In the genomic region with DNA sequence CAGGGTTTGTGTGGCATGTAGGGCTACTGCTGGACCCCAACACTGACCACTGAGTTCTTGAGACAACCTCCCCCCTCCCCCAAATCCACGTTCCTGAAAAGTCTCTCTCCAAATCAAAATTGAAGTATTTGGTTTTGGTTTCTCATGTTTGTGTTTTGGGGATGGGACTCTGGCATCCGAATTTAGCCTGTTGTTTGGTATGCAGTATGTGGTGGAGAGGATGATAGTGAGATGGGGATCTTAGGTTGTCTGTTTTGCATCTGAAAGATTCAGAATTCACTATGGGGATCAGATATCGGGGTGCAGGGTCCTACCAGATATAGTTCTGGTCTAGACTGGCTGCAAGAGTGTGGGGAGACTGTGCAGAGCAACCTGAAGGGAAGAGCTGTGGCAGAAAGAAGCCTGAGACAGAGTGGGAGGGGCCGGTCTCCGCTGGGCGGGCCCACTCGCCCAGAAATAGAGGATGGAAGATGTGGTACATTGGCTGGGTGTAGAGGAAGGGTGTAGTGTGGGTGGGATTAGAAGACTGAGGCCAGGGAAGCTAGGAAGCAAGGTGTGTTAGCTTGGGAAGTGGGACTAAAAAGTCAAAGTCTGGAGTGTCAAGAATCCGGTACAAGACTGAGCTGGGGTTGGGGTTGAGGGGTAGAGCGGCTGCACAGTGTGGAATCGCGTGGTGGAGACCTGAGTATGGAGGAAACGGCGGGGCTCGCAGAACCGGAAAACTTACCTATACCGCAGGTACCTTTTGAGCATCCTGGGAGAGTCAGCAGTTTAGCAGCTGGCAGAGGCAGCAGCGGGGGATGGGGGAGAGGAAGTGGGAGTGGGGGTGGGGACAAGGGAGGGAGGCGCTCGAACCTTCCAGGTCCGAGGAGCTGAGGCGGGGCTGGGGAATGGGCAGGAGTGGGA, we compare ENCODE assay signal across 1 mouse cellular context.
TF ChIP-seq lines count a peak whose summit lies in the region.

A gene (plus strand): TSS at position 444 of the 906 bp plus-strand sequence.

TF ChIP-seq in CH12.LX, 34 proteins besides CTCF, POLR2A, EP300 and RAD21:
- peak; percentile 21 for TF ChIP-seq MXI1 (IDR thresholded peaks at IDR 0.05; ENCODE audit: low read depth, low read length)
- TF ChIP-seq HCFC1 (IDR thresholded peaks at IDR 0.05; ENCODE audit: low read depth, low read length) = peak; percentile 17; the same call in 1 of the 2 replicates
- 0 out of 2 replicates have a peak, but pooled peaks have one; percentile 44 for TF ChIP-seq NELFE (IDR thresholded peaks at IDR 0.05; ENCODE audit: low read depth, low read length)
- TF ChIP-seq SMC3 (IDR thresholded peaks at IDR 0.05; ENCODE audit: low read depth, low read length) = 0 out of 2 replicates have a peak, but pooled peaks have one; percentile 0
- TF ChIP-seq SIN3A (IDR thresholded peaks at IDR 0.05; ENCODE audit: low read length) = peak; percentile 46; the same call in 1 of the 2 replicates
- TF ChIP-seq JUND (conservative IDR thresholded peaks at IDR 0.05; ENCODE audit: low read depth, low read length) = no peak
- peak; percentile 78; the same call in 1 of the 2 replicates for TF ChIP-seq MAFK (IDR thresholded peaks at IDR 0.05; ENCODE audit: insufficient replicate concordance, low read length)
- TF ChIP-seq UBTF (IDR thresholded peaks at IDR 0.05; ENCODE audit: low read depth, low read length) = no peak
- peak; percentile 53; the same call in 1 of the 2 replicates for TF ChIP-seq TCF12 (IDR thresholded peaks at IDR 0.05; ENCODE audit: low read depth, low read length)
- no peak for TF ChIP-seq USF2 (conservative IDR thresholded peaks at IDR 0.05; ENCODE audit: low read depth, low read length)
- peak; percentile 20 for TF ChIP-seq MEF2A (IDR thresholded peaks at IDR 0.05; ENCODE audit: borderline replicate concordance, low read depth, low read length)
- no peak for TF ChIP-seq ZNF384 (IDR thresholded peaks at IDR 0.05; ENCODE audit: low read depth, low read length)
- TF ChIP-seq BHLHE40 (IDR thresholded peaks at IDR 0.05; ENCODE audit: low read depth, low read length) = peak; percentile 21; the same call in 1 of the 2 replicates
- TF ChIP-seq ELF1 (IDR thresholded peaks at IDR 0.05; ENCODE audit: low read depth, low read length) = peak; percentile 0; the same call in 1 of the 2 replicates
- TF ChIP-seq JUN (IDR thresholded peaks at IDR 0.05; ENCODE audit: insufficient read depth, low read depth, low read length) = no peak
- 0 out of 2 replicates have a peak, but pooled peaks have one; percentile 19 for TF ChIP-seq MAX (IDR thresholded peaks at IDR 0.05; ENCODE audit: low read length)
- peak; percentile 69 for TF ChIP-seq ETS1 (conservative IDR thresholded peaks at IDR 0.05; ENCODE audit: low read depth, low read length)
- peak; percentile 80 for TF ChIP-seq IRF4 (IDR thresholded peaks at IDR 0.05; ENCODE audit: low read depth, low read length)
- peak; percentile 94 for TF ChIP-seq CHD2 (IDR thresholded peaks at IDR 0.05; ENCODE audit: low read length)
TF ChIP-seq in CH12.LX: peak in this region for 14.
